Mouse (Mus musculus) stomach, embryonic 15.5 days (tissue): ENCODE measurements around the gene Emp3. TPM values are rescaled to one million over a fixed set of nuclear protein-coding genes. Genes with fewer than 3 reads are reported as not detected.
"Not testable (repeated sequence)": the region's sequence is repeated elsewhere in the genome, so short reads cannot be mapped to it uniquely, and the experiment has no call there.

Experiments used
- ATAC-seq: fragments of 200-750 bp; cut with Nextera tagmentation; 2 replicates; pipeline ENCODE4 v1.8.0; 2017; ENCODE audit warnings: low read depth, moderate number of reproducible peaks, moderate TSS enrichment; ENCODE audit not compliant: insufficient read depth, low FRiP score
- H3K27ac ChIP-seq: fragments of 300-500 bp; sonication (generic); 2 replicates; pipeline ENCODE4 v1.5.1; 2015; ENCODE audit warnings: mild to moderate bottlenecking, inconsistent platforms
- H3K27me3 ChIP-seq: fragments of 300-500 bp; sonication (generic); replicated peaks from 2 replicates; pipeline ENCODE4 v1.6.1; 2015; ENCODE audit warnings: inconsistent platforms
- H3K36me3 ChIP-seq: fragments of 300-500 bp; sonication (generic); 2 replicates; pipeline ENCODE4 v1.6.1; 2015; ENCODE audit warnings: inconsistent platforms
- H3K4me1 ChIP-seq: fragments of 300-500 bp; sonication (generic); 2 replicates; pipeline ENCODE4 v1.6.1; 2015; ENCODE audit warnings: inconsistent platforms
- H3K4me2 ChIP-seq: fragments of 300-500 bp; sonication (generic); 2 replicates; pipeline ENCODE4 v1.6.1; 2015; ENCODE audit warnings: mild to moderate bottlenecking, inconsistent platforms
- H3K4me3 ChIP-seq: fragments of 300-500 bp; sonication (generic); replicated peaks from 2 replicates; pipeline ENCODE4 v1.5.1; 2015; ENCODE audit warnings: inconsistent platforms
- H3K9ac ChIP-seq: fragments of 300-500 bp; sonication (generic); 2 replicates; pipeline ENCODE4 v1.6.1; 2015; ENCODE audit warnings: inconsistent platforms
- H3K9me3 ChIP-seq: fragments of 300-500 bp; sonication (generic); 2 replicates; pipeline ENCODE4 v1.6.1; 2016; ENCODE audit warnings: inconsistent platforms
- WGBS: fragments of 180-500 bp; shearing (Covaris S2); methylation state at CpG from one replicate; pipeline ENCODE4 v1.1.7; 2015; 5-methylcytosine and 5-hydroxymethylcytosine counted together
- polyA plus RNA-seq: library from polyadenylated mRNA; unstranded; fragments of >200 nt; fragmentation: Nextera tagmentation; extraction: Ambion mirVana; gene quantifications from 2 replicates; pipeline ENCODE4 v1.2.1, GENCODE M21; 2015

Gene Emp3
- polyA plus RNA-seq, 1 experiment from 2014 or later: 238 TPM

DNA sequence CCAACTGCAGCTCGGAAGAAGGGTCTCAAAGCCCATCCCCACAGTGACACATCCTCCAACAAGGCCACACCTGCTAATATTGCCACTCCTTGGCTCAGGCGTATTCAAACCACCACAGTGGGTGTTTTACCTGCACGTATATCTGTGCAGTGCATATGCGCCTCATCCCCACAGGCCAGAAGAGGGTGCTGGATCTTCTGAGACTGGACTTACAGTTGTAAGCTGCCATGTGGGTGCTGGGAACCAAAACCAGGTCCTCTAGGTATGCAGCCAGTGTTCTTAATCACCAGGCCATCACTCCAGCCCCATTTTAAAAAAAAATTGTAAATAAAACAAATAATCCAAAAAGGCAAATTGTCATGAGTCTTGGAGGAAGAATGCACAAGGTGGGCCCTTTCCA, 40.7 kb downstream of the Emp3 start:
- H3K36me3 ChIP-seq: peaks cover 80% of the 10 kb centered on the region
- H3K9me3 ChIP-seq: no peaks in the 10 kb centered on the region
- H3K27me3 ChIP-seq: no peaks in the 10 kb centered on the region
- no peak overlapping the region for H3K4me3 ChIP-seq
- ATAC-seq: no peak
- 97% methylated on average over 4 of the region's 4 CpGs for WGBS
- no peaks in the 10 kb centered on the region for H3K4me1 ChIP-seq
- H3K4me2 ChIP-seq: no peak overlapping the region
- no peak overlapping the region for H3K27ac ChIP-seq
- H3K9ac ChIP-seq: no peak overlapping the region

DNA sequence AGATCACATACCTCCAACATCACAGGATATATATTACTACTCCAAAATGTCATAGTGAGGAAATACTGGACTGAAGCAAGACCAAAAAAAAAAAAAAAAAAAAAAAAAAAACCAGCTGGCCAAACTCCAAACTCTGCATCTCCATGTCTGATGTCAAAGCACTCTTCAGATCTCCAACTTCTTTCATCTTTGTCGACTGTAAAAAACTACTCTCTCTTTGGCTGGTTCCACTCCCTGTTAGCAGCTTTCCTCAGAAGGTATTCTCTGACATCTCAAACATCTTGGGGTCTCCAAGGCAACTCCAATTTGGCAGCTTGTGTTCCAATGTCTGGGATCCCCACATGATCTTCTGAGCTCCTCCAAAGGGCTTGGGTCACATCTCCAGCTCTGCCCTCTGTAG, 42.9 kb downstream of the Emp3 start, which contains the start of gene Grin2d:
Gene Grin2d (minus strand): TSS at position 101 of the 400 bp plus-strand sequence.
- not testable (repeated sequence) for H3K9ac ChIP-seq, H3K4me3 ChIP-seq, ATAC-seq, H3K27me3 ChIP-seq, H3K9me3 ChIP-seq, H3K4me2 ChIP-seq, H3K27ac ChIP-seq
- peaks cover 16% of the 10 kb centered on the region for H3K4me1 ChIP-seq
- 86% methylated on average over 1 of the region's 1 CpGs for WGBS
- peaks cover 73% of the 10 kb centered on the region for H3K36me3 ChIP-seq

DNA sequence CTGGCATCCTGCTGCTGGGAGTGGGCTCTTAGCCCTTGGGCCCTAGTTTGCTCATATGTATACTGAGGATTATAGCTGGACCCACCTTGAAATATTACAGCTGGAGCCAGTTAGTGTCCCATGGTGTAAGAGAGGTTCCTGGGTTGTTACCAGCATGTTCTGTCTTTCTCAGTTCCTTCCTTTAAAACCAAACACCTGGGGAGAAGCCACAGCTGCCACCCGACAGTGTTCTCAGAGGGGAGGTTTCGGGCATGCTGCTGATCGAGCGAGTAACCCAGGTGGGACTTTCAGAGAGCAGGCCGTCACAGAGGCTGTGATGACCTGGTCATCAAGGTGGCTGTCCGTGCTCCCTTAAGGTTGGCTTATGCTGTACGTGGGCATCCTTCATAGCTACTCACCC, 44.3 kb downstream of the Emp3 start:
- Histone ChIP-seq H3K27me3 (peaks cover under 1% of the 10 kb centered on the region), H3K9ac (no peak overlapping the region), H3K4me3 (no peak overlapping the region), H3K27ac (no peak overlapping the region), H3K36me3 (peaks cover 60% of the 10 kb centered on the region), H3K4me1 (peaks cover 16% of the 10 kb centered on the region), H3K4me2 (no peak overlapping the region), H3K9me3 (no peaks in the 10 kb centered on the region)
- 93% methylated on average over 7 of the region's 7 CpGs for WGBS
- ATAC-seq: no peak

DNA sequence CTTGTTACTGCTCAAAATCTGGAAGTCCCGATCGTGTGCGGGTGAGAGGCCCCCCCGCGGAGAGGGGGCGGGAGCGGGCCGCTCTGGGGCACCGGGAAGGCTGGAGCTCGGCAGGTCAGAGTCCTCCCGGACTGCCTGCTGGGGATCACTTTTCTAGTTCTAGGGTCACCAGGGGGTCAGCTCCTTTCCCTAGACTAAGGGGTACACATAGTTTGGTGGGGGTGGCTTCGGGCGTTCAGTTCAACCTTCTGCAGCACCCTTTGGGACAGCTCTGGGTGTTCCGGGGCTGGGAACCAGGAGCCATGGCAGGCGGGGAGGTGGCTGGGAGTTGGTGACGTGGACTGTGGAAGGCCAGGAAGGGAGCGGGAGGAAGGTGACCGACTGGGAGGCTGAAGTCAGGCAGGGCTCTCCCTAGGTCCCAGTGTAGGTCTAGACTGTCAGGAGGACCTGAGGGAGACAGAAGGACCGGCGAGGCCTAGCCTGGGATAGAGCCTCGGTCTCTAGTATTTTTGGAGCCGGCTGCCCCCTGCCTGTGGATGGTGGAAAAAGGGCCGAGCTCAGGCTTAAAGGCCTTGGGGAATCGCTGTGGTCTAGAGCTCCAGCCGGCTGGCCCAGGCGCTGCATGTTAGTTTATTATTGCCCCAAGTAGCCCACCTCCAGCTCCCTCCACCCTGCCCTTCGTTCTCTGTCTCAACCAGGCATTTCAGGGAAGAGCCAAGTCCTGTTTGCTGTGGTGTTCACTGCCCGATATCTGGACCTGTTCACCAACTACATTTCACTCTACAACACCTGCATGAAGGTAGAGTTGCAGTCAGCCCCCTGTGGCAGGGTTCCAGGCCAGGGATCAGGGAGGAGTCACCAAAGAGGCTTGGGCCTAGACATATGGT, 47.9 kb downstream of the Emp3 start:
- WGBS: 2% methylated on average over 28 of the region's 28 CpGs
- Histone ChIP-seq H3K4me2 (peak overlapping the region; percentile 84), H3K27me3 (peaks cover 30% of the 10 kb centered on the region), H3K9ac (peak overlapping the region; percentile 92), H3K36me3 (peaks cover 26% of the 10 kb centered on the region), H3K27ac (peak overlapping the region; percentile 92), H3K4me3 (peak overlapping the region; percentile 60), H3K4me1 (peaks cover 39% of the 10 kb centered on the region), H3K9me3 (no peaks in the 10 kb centered on the region)
- peak; percentile 51 for ATAC-seq

DNA sequence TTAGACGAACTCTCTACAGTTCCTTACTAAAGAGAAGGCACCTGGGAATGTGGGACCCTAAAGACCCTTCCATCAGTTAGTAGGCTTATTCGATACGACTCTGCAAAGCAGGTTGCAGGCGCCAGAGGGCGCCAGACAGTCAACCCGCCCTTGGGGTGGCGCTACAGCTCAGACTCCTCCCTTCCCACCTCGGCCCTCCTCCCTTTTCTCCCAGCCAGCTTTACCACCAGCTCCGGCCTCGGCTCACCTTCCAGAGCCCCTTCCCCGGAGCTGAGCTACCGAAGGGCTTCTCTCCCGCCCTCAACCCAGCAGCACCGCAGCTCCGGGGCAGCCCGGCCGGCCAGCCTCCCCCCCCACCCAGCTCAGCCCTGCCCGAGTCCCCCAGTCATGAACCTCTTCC, 48.6 kb downstream of the Emp3 start, which contains the start of gene Kdelr1:
Gene Kdelr1 (plus strand): TSS at position 149 of the 400 bp plus-strand sequence.
- Histone ChIP-seq H3K9ac (peak within 1 kb of the TSS; percentile 92), H3K9me3 (no peaks in the 10 kb centered on the region), H3K27ac (peak within 1 kb of the TSS; percentile 92), H3K27me3 (peaks cover 37% of the 10 kb centered on the region), H3K36me3 (peaks cover 22% of the 10 kb centered on the region), H3K4me2 (peak within 1 kb of the TSS; percentile 84), H3K4me3 (peak within 1 kb of the TSS; percentile 60), H3K4me1 (peaks cover 41% of the 10 kb centered on the region)
- 1% methylated on average over 18 of the region's 18 CpGs for WGBS
- peak; percentile 83 for ATAC-seq

DNA sequence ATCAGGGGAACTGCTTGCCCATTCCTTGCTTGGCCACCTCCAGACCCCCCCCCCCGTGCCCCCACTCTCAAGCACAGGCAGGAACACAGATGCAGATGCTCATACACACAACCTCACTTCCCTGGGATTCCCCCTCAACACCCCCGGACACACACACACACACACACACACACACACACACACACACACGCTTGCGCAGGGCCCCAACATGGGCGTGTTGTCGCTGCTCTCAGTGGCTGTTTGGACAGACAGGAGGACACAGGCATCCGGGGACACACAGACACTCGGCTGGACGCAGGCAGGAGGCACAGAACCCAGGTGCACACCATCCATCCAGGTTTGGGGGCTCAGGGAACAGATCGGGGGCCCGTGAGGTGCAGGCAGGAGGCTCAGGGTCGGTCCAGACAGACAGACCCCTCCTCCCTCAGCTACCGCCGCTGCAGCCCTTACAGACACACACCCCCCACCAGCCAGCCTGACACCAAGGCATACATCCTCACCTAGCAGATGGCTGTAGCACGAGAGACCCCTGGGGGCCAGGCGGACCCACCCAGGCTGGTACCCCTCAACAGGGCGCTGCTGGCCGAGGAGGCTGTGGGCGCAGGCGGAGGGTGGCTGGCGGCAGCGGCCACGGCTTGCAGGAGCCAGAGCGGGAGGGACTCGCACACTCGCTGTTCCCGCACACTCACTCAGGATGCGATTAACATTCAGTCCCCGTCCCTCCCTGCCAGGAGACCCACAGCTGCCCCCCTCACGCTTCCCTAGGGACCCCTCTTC, 50.7 kb downstream of the Emp3 start:
- 2% methylated on average over 30 of the region's 30 CpGs for WGBS
- H3K4me2 ChIP-seq: peak overlapping the region; percentile 52
- no peak overlapping the region for H3K27ac ChIP-seq
- no peak for ATAC-seq
- H3K4me1 ChIP-seq: peaks cover 46% of the 10 kb centered on the region
- no peaks in the 10 kb centered on the region for H3K9me3 ChIP-seq
- peaks cover 37% of the 10 kb centered on the region for H3K27me3 ChIP-seq
- peak overlapping the region; percentile 20 for H3K4me3 ChIP-seq
- peaks cover 10% of the 10 kb centered on the region; the same call in 1 of the 2 replicates for H3K36me3 ChIP-seq
- H3K9ac ChIP-seq: peak overlapping the region; percentile 32

DNA sequence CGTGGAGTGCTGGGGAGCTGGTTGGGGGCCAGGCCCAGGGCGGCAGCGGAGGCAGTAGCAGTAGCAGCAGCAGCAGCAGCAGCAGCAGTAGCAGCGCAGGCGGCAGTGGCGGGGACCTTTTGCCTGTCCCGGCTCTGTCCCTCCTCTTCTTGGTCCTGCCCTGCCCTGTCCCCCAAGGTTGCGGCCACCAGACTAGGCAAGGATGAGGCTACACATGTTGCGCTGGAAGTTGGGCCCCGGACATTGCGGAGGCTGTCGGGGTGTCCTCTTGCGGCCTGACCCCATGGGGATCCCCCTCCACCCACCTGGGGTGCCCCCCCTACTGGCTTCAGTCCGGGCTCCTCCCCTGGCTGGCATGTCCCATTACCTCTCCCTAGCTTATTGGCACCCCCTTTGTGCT, 51.4 kb downstream of the Emp3 start:
- peak overlapping the region; percentile 33 for H3K4me2 ChIP-seq
- peaks cover 42% of the 10 kb centered on the region for H3K4me1 ChIP-seq
- 3% methylated on average over 14 of the region's 14 CpGs for WGBS
- no peak for ATAC-seq
- H3K27me3 ChIP-seq: peaks cover 37% of the 10 kb centered on the region
- H3K4me3 ChIP-seq: peak overlapping the region; percentile 2; the same call in 1 of the 2 replicates
- H3K9me3 ChIP-seq: no peaks in the 10 kb centered on the region
- 0 out of 2 replicates have a peak, but pooled peaks cover 5% of the 10 kb centered on the region for H3K36me3 ChIP-seq
- H3K27ac ChIP-seq: no peak overlapping the region
- no peak overlapping the region for H3K9ac ChIP-seq

DNA sequence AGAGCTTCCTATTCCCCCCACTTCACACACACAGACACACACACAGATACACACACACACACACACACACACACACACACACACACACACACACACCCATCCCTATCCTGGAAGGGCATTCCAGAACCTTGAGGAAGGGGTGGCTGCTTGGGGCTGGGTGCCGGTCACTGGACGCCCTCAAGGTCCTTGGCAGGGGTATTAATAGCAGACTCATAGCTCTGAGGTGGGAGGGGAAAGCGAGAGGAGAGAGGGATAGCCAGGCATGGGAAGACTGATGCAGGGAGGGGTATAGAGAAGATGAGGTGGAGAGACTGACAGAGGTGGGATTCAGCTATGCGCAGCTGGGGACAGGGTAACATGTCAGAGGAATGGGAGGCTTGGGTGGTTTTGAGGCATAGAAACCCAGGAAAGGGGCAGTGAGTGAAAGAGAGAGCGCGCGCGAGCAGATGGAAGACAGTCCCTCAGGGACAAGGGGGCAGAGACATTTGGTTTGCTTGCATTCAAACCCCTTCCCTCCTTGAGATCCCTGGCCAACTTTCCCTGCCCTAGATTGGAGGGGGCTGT, 52.0 kb downstream of the Emp3 start:
- H3K4me1 ChIP-seq: peaks cover 36% of the 10 kb centered on the region
- 16% methylated on average over 8 of the region's 8 CpGs for WGBS
- H3K9ac ChIP-seq: no peak overlapping the region
- no peaks in the 10 kb centered on the region for H3K9me3 ChIP-seq
- H3K4me2 ChIP-seq: peak overlapping the region; percentile 33
- 0 out of 2 replicates have a peak, but pooled peaks cover 1% of the 10 kb centered on the region for H3K36me3 ChIP-seq
- H3K27me3 ChIP-seq: peaks cover 37% of the 10 kb centered on the region
- no peak for ATAC-seq
- no peak overlapping the region for H3K4me3 ChIP-seq
- no peak overlapping the region for H3K27ac ChIP-seq

Other genes with a start within 250 kb of the Emp3 start
- 0.70 and 1.0 TPM in 2 replicates for gene Ntn5, start 237.4 kb downstream of the Emp3 start, polyA plus RNA-seq
- 3.6 and 4.5 TPM in 2 replicates for gene Sec1, start 227.0 kb downstream of the Emp3 start, polyA plus RNA-seq
- gene Car11, start 221.6 kb downstream of the Emp3 start, polyA plus RNA-seq: 9.6 and 10.1 TPM in 2 replicates
- 2.8 and 4.4 TPM in 2 replicates for gene Dbp, start 216.3 kb downstream of the Emp3 start, polyA plus RNA-seq
- 954 and 1,069 TPM in 2 replicates for gene Rpl18, start 205.9 kb downstream of the Emp3 start, polyA plus RNA-seq
- gene Sphk2, start 203.4 kb downstream of the Emp3 start, polyA plus RNA-seq: 35.4 and 36.7 TPM in 2 replicates
- 12.8 and 13.3 TPM in 2 replicates for gene Fam83e, start 200.2 kb downstream of the Emp3 start, polyA plus RNA-seq
- 0.45 TPM in 1 of 2 replicates, not detected in the other for gene Spaca4, start 195.6 kb downstream of the Emp3 start, polyA plus RNA-seq
- gene Lmtk3, start 137.7 kb downstream of the Emp3 start, polyA plus RNA-seq: 1.1 and 1.9 TPM in 2 replicates
- gene Sult2b1, start 136.7 kb downstream of the Emp3 start, polyA plus RNA-seq: 6.7 and 14.4 TPM in 2 replicates
- gene Cyth2, start 106.8 kb downstream of the Emp3 start, polyA plus RNA-seq: 85.0 and 103 TPM in 2 replicates
- 1.0 and 1.4 TPM in 2 replicates for gene Kcnj14, start 96.6 kb downstream of the Emp3 start, polyA plus RNA-seq
- 57.0 and 64.3 TPM in 2 replicates for gene Grwd1, start 90.5 kb downstream of the Emp3 start, polyA plus RNA-seq
- gene Kdelr1, start 48.6 kb downstream of the Emp3 start, polyA plus RNA-seq: 72.0 and 79.7 TPM in 2 replicates
- 0.64 and 0.67 TPM in 2 replicates for gene Grin2d, start 43.0 kb downstream of the Emp3 start, polyA plus RNA-seq
- gene Syngr4, start 24.7 kb downstream of the Emp3 start, polyA plus RNA-seq: 0.80 and 1.1 TPM in 2 replicates
- gene Tmem143, start 24.5 kb downstream of the Emp3 start, polyA plus RNA-seq: 5.8 and 6.8 TPM in 2 replicates
- gene Ccdc114, start 2.7 kb upstream of the Emp3 start, polyA plus RNA-seq: 3.6 and 4.5 TPM in 2 replicates
- 1.3 and 2.0 TPM in 2 replicates for gene Abcc6, start 108.9 kb upstream of the Emp3 start, polyA plus RNA-seq
- gene Nomo1, start 112.3 kb upstream of the Emp3 start, polyA plus RNA-seq: 44.7 and 54.1 TPM in 2 replicates
- 1.0 and 2.0 TPM in 2 replicates for gene Kcnj11, start 179.4 kb upstream of the Emp3 start, polyA plus RNA-seq